Mouse (Mus musculus) inflammation-experienced regulatory T-cells, adult 6 months (primary cell): Measurements from ENCODE around the gene Cacna1d. TPM values are rescaled to one million over a fixed set of nuclear protein-coding genes. Genes with fewer than 3 reads are reported as not detected.

Experiments
- ATAC-seq: one replicate; pipeline ENCODE4 v1.8.0; 2017
- polyA plus RNA-seq, 3 experiments: library from polyadenylated mRNA; unstranded; fragments of 100-300 nt; shearing (Covaris generic); gene quantifications; one replicate each; pipeline ENCODE4 v1.2.1; 2017

Gene Cacna1d
- polyA plus RNA-seq, 3 experiments from 2014 or later = 1.4 to 3.4 (median 2.8) TPM

DNA sequence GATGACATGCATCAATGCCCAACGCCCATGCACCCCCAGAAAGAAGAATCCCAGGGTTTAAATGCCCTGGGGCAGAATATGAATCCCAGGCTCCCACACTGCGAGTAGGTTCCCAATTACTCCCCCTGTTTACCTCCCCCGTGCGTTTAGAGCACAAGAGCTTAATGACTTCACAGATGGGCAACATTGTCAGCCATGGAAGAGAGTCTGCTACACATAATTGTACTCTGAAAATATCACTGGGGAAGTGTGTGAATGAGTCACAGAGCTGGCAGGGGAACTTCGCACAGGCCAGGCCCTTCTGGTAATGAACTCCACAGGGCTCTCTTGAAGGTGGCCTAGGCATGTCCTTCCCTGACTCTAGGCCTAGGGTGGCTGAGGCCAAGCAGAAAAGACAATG, 125.4 kb downstream of the Cacna1d start:
- no peak for ATAC-seq

- ATAC-seq = no peak
Observed at GRCm38 (mm10) chr14:30363487-30364167, 127.6 kb downstream of the Cacna1d start.

GRCm38 (mm10) chr14:30362370-30362769, 128.9 kb downstream of the Cacna1d start:
- peak; percentile 41 for ATAC-seq

DNA sequence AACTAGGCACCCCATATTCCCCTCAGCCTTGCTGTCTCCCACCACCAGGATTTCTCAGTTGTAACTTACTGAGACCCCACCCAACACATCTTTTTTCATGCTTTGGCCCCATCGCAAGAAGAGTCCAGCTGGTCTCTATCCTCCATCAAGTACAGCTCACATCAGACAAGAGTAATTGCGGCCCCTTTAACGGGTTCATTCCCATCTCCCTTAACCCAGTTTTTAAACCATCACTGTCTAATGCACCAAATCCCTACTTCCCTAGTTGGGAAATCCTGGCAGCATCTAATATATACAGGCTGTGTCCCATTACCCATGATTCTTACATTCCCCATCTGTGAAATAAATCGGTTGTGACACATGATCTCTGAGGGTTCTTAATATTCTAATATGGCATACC, 130.8 kb downstream of the Cacna1d start:
- ATAC-seq = no peak

DNA sequence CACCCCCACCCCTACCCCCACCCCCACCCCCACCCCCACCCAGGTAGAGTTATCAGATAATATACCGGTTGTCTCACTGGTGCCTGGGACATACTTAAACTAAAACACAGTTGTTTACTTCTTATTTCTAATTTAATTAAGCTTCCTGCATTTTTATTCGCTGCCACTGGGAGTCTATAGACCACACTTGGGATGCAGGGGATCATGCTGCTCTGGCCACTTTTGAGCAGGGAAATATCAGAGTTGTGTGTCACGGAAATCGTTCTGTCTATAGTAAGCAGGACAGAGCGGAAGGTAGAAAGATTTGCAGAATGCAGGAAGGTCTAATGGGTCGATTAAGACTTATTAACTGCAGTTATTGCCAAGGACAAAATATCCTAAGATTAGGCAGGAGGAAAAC, 131.3 kb downstream of the Cacna1d start:
- ATAC-seq = no peak

DNA sequence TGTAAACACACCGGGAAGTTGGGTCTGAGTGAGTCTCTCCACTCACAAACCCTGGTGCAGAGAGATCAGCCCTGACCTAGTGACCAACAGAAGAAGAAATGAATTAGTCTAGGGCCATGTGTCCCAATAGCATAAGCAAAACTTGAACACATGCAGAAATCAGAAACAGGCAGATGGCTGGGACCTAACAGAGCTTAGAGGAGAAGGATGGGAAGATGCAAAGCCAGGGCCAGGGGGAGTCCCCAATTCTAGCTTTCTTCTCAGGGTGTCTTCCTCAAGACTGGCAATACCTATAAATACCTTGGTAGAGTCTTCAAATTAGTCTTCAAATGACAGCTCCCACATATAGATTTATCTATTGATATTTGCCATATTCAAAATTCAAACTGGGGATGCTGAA, 133.2 kb downstream of the Cacna1d start:
- no peak for ATAC-seq

DNA sequence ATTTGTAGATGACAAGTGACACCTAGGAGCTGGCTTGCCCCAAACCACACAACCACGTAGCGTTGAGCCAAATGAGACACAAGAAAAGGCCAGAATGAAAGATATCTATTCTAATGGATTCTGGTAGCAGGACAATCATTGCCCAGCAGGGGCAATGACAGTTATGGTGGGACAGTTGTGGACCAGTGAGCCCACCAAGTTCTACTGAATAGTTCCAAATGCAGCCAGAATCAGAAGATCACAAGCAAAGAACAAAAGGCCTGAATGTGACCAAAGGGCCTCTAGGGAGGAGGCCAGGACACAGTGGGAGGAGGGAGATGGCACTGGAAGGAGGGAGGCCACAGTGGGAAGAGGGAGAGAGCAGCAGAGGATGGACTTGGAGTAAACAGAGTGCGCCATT, 134.8 kb downstream of the Cacna1d start:
- ATAC-seq = no peak

DNA sequence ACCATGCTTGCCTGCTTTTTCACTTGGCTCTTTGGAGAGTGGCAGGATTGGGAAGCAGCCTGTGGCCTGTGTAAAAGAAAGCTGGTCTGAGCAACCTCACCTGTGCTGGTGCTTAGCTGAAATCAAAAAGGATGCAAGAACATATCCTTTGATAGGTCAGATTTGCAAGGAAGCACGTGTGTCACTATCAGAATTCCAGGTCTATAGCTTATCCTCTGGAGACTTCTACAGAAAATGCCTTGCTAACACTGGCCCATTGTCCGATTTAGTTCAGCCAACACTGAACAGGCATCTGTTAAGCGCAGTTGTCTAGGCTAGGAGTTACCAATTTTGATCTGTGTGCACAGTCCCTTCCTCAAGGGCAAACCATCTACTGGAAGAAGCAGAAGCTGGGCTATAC, 136.5 kb downstream of the Cacna1d start:
- ATAC-seq = no peak

- no peak for ATAC-seq
Observed at GRCm38 (mm10) chr14:30354127-30354463, 137.2 kb downstream of the Cacna1d start.

DNA sequence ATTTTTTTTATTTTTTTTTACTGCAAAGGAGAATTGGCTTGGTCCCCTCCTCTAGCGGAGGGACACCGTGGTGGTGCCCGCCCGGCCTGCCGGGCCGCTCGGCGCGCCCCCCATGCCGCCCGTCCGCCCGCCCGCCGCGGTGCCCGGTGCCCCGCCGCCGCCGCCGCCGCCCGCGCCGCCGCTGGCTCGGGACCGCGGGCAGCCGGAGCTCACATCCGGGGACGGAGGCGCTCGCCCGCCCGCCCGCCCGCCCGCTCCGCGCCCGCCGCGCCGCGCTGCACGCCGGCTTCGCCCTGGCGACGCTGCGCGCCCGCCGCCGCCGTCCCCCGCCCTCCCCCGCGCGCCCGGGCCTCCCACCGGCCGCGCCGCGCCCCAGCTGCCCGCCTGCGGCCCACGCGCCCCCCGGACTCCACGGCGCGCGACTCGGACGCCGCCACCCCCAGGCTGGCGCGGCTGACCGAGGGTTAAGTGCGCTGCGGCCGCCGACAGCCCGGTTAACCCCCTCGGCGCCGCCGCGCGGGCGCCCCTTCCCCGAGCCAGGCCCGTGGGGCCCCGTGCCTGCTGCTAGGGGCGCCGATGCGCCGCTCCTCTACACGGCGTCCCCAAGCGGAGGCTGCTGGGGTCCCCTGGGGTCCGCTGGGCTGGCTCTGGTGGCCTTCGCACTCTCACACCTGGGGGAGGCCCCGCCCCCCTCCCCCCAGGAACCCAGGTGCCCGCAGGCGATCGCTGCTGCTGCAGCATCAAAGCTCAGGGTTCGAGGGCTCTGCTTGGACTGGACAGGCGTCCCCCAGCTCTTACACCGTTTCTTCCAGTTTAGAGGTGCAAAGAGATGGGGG, 137.7 kb downstream of the Cacna1d start:
- no peak for ATAC-seq

GRCm38 (mm10) chr14:30352951-30353270, 138.3 kb downstream of the Cacna1d start:
- ATAC-seq = no peak

DNA sequence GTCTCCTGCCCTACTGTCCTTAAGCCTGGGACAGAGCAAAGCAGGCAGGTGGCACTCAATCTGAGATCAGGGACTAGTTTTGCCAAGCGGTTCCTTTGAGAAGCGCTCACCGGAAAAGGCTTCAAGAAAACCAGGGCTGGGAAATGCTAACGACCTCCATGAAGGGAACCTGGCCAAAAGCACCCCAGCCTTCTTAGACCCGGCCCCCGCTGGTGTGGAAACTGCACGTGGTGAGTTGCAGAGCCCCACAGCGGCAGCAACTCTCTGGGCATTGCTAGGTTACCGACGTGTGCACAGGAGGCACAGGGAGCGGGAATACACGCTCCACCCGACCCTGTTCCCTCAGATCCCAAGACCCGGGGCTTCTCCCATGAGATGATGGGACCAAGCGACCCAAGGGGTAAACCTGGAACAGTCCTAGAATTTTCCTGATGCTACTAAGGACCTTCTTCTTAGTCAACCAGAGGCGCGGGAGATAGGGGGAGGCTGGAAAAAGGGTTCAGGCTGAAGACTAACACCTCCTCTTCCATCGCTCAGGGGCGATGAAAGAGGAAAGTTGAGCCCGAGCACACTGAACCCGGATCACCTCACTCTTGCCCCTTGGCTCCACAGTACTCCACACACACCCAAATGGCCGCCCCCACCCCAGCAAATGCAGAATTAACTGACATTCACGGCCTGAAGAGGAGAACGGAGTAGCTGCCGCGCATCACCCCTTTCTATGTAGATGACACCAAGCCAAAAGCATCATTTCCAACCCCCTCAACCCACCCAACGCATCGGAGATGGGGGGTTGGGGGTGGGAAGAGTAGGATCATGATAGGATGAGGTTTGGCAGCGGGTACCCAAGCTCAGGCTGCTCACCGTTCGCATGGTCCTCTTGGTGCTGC, 138.9 kb downstream of the Cacna1d start:
- no peak for ATAC-seq

- no peak for ATAC-seq
Observed at GRCm38 (mm10) chr14:30350285-30350684, 141.0 kb downstream of the Cacna1d start.

- no peak for ATAC-seq
Observed at GRCm38 (mm10) chr14:30344948-30345865, 146.0 kb downstream of the Cacna1d start.

DNA sequence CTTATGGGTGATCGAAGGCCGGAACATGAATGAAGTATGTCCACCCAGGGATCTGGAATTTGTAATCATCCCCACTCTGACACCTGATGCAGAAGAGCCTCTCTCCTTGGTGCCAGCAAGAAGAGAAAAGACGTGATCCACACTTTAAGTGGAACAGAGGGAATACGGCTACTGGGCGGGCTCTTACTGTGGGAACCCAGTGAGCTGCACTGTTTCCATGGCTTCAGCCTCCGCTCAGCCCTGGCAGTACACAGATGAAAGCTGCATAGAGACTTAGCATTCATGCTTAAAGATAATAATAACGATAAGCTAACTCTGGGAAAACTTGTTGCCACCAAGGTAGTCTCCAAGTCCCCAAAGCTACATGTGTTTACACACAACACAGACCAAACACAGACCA, 147.5 kb downstream of the Cacna1d start:
- no peak for ATAC-seq

GRCm38 (mm10) chr14:30341825-30342590, 149.2 kb downstream of the Cacna1d start:
- no peak for ATAC-seq

DNA sequence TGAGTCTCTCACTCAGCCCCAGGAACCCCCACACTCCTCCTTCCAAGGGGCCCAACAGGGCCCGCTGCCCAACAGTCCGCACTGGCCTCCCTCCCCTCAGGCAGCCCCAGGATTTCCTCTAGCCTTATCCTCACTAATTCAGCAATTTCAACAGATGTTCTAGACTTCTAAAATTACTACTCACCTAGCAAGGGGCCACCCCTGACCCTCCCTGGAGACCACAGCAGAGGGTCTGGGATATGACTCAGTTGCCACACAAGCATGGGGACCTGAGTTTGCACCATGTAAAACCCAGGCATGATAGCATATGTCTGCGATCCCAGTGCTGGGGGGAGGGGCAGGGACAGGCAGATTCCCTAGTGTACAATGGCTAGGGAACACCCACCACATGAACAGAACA, 151.1 kb downstream of the Cacna1d start:
- no peak for ATAC-seq

GRCm38 (mm10) chr14:30331856-30332255, 159.4 kb downstream of the Cacna1d start:
- ATAC-seq = no peak

GRCm38 (mm10) chr14:30330416-30331181, 160.7 kb downstream of the Cacna1d start:
- ATAC-seq = no peak

- no peak for ATAC-seq
Observed at GRCm38 (mm10) chr14:30329109-30329508, 162.1 kb downstream of the Cacna1d start.

- no peak for ATAC-seq
Observed at GRCm38 (mm10) chr14:30327452-30327851, 163.8 kb downstream of the Cacna1d start.
